Mouse (Mus musculus) thymus, postnatal 0 days (tissue): ENCODE measurements at regions not wholly inside any gene's neighbourhood (a gene's known extent, or its start where the extent isn't known, plus 50 kb on each side); places are given as distances from the start of the nearest gene placed in this dataset.

ENCODE experiments used
- DNase-seq: peaks from one replicate; pipeline ENCODE4 v3.0.0-alpha.2; 2015; ENCODE audit warnings: low spot score

DNA sequence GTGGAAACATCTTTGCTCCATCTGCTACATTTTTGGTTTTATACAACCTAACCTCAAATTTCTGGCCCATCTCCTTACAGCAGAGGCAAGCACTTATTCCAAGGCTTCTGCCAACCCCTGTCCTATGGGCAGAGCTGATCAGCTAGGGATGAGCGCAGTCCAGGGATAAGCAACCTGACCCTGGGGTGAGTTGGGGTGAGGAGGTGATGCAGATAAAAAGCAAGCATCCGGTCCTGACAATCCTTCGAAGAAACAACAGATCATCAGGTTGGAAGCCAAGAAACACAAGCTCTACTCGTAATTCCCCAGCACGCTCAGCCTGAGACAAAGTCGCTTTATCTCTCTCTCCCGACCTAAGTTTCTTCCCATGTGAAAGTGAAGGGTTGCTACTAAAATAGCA, 194.9 kb upstream of the Lyplal1 start:
- DNase-seq = no peak

DNA sequence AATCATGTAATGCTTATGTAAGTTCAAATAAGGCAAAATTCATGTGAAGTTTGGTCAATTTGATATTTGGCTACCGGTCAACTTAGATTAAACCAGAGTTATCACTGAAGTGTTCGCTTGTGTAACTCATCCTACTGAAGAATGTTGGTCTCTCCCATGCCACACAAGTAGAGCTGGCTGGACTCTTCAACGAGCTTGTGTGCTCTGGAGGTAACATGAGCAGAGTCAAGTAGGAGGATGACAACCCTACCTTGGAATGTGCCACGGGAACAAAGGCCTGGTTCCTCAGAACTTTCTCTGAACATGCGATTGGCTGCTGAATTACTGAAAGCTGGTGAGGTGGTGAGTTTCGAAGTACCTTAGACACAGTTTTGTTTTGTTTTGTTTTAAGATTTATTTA, 190.5 kb upstream of the Lyplal1 start:
- no peak for DNase-seq

GRCm38 (mm10) chr1:186297464-186297863, 180.4 kb upstream of the Lyplal1 start:
- no peak for DNase-seq

DNA sequence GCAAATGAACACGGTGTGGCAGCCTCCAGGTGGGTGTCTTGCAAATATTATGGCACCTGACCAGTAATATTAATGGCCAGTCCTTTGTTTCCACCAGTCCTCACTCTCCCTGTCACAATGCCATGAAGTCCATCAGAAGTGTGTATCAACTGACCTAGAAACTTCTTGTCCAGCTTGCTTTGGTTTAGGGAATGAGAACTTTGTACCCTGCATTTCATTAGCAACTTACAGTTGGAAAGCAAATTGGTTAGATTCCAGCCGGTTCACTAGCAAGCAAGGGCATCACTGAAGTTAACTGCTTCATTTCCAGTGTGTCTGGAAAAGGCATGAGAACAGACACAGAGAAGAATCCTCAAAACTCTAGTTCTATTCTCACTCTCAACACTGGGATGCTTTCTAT, 178.1 kb upstream of the Lyplal1 start:
- DNase-seq = no peak

DNA sequence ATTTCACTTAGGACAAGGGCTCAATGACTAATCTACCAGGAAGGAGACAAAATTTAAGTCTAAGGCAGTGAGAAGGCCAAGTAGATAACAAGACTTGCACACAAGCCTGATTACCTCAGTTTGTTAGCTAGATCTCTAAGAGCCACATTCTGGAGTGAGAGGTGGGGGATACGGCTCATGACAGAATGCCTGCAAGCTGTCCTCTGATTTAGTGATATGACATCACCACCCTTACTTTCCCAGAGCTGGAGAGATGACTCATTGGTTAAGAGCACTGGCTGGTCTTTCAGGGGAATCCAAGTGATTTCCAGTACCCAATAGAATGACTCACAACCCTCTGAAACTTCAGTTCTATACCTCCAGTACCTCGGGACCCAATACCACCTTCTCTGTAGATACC, 177.5 kb upstream of the Lyplal1 start:
- no peak for DNase-seq

DNA sequence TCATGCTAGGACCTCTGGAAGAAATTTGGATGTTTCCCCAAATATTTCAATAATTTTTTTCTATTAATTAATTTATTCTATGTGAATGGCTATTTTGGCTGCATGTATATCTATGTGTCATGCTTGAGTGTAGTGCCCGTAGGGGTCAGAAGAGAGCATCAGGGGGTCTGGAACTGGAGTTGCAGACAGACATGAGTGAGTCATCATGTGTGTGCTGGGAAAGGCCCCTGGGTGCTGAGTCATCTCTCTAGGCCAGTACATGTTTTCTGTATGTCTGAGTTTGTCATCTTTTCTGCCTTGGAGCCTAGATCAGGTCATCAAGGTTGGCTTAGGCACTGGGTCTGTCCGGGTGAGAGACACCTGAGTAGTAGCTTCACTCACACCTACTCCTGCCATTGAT, 172.0 kb upstream of the Lyplal1 start:
- DNase-seq = no peak

DNA sequence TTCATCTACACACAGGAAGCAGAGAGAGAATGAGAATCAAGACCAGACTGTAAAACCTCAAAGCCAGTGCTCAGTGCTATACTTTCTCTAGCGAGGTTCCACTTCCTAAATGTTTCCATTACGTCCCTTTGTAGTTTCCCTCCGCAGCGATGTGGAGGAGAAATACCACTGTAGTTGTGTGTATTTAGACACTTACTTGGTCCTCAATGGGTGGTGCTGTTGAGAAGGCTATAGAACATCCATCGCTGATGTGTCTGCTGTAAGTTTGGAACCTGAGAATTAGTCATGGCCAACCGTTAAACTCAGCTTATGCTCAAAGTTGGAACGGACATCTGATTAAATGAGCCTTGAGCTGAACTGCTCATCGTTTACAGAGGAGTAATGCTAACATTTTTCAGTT, 170.7 kb upstream of the Lyplal1 start:
- DNase-seq = no peak

DNA sequence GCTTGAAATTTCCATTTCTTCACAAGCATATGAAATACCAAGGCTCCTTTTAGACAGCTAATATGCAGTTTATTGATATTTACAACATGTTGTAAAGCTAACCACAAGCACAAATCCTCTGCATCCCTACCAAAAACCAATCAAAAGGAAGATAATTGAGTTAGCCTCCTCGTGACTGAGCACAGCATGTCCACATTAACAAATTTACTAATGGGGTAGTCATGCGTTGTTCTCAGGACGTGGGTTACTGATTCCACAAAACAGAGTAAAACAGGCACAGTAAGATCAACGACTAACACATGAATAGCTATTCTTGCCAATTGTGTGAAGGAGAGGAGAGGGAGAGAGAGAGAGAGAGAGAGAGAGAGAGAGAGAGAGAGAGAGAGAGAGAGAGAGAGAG, 169.3 kb upstream of the Lyplal1 start:
- DNase-seq = no peak

DNA sequence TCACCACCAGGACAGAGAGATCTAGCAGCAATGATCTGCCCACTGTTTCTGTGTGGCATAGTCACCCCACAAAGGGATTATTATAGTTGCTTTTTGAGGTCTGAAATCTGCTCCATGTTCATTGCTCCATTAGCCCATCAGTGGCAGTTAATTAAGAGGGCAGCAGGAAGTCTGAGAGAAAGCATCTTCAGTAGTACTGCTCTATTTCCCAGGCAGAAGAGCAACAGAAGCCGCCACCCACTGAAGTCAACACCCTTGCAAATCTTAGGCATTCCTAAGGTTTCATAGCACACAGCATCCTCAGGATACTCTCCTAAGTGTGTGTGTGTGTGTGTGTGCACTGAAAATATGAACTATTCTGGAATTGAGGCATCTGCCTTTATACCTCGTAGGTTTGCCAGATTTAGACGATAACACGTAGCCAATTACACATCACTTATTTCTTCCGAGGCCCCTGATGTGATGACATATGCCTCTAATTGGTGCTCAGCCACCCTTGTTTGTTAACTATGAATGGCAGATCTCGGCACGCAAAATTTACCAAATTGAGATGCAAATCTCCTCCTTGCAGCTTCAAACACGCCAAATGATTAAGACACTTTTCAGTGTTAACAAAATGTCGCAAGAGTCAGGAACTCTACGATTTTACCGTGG, 161.0 kb upstream of the Lyplal1 start:
- DNase-seq = no peak

GRCm38 (mm10) chr1:186271436-186271835, 154.3 kb upstream of the Lyplal1 start:
- no peak for DNase-seq

DNA sequence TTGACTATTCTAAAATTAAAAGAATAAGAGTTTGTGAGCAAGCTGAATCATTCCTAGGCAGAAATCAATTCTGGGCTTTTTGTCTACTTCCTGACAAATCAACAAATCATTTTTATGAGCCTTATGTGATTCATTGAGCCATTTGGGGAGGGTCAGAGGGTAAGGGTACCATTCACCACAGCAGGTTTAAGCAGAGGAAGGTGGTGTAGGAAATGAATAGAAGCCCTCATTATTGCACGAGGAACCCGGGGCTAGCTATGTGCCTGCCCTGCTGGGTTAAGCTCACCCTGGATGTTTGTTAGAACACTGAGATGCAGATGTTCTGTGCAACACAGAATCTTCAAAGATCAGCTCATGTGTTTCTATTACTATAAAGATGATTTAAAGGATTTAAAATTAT, 150.2 kb upstream of the Lyplal1 start:
- no peak for DNase-seq

DNA sequence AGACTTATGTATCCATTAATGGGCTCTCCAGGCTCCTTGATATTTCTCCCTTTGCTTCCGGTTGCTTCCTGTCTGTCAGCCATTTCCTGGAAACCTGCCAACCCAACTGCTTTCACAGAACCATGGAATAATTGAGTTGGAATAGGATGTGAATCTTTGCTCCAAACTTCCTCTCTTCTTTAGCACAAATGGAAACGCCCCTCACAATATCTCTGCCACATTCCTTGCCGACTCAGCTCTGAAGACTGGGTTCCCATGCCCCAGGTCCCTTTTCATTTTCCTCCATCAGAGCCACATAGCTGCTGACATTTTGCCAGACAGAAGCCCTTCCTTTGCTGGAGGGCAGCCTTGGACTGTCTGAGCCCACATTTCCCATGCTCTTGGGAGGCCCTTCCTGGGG, 147.5 kb upstream of the Lyplal1 start:
- no peak for DNase-seq

DNA sequence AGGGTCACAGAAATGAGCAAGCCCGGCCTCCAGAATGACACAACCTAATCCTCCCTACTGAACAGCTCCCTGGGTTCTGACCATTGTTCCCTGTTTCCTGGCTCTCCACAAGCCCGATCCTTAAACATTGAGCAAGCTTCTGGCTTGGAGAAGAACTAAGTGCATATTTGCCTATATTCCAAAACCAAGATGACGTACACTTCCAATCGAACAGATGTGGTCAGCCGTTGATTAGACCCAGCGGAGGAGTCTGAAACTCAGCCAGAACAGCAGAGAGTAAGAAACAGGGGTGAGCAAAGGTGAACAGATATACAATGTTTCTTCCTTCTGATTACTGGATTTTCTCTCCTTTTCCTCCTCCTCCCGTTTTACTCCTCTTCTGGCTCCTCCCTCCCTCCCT, 146.8 kb upstream of the Lyplal1 start:
- no peak for DNase-seq

DNA sequence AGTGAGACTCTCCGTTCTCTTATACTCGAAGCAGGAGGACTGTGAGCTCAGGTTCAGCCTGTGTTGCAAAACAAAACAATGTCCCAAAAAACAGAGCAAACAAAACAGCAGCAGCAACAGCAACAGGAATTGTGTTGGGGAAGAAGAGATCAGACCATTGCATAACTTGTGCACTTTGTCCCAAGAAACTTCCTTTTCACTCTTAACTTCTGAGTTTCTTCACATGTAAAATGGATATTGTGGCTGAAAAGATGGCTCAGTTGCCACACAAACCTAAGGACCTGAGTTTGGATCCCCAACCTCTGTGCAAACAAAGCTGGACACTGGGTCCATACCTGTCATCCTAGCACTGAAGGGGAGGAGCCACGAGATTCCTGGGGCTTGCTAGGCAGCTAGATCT, 146.1 kb upstream of the Lyplal1 start:
- no peak for DNase-seq

DNA sequence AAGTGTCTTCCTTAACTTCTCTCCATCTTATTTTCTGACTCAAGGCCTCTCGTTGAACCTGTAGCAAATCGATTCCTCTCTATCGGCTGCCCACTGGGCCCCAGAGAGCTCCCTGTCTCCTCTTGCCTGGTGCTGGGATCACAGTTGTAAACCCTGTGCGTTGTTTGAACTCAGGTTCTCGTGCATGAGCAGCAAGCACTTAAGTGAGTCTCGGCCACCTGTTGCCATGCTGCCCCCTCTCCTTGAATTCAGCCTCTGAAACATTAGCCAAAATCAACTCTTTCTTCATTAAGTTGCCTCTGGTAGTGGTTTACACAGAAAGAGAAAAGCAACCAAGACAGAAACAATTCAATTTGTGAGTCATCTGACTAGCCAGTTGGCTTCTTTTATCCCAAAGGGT, 144.9 kb upstream of the Lyplal1 start:
- no peak for DNase-seq

DNA sequence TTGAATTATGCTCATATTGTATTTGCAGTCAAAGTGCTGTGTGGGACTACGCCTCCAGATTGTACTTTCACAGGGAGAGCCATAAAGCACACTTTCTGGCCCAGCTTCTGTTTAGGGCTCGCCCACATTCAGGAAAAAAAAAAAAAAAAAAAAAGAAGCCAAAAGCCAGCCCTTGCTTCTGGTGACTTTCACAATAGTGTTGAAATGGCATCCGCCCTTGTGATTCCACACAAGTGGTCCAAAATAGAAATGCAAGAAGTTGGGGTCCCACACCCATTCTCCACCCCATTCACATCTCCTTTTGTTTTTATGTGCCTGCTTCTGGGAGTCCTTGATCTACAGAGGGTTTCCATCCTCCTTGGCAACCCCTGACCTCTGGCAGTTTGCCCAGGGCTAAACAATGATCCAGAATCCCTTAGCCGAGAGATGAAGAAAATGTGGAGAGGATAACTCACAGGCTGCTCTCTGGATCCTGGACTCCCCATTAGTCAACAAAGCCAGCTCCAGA, 144.3 kb upstream of the Lyplal1 start:
- no peak for DNase-seq

DNA sequence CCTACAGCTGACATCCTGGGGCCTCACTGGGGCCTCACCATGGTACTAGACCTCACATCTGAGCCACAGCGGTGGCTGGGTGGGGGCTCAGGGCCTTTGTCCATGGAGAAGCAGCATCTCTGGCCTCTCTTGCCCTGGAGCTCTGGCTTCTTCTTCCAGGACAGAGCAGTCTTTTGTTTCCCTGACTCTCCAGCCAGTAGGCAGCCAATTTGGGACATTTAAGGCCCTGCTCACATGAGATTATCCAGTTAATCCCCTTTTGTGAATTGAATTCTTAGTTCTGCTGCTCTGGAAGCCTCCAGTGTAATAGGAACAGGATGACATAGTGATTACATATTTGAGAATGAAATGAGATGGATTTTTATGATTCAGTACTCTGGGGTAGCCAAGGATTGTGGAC, 140.5 kb upstream of the Lyplal1 start:
- no peak for DNase-seq

DNA sequence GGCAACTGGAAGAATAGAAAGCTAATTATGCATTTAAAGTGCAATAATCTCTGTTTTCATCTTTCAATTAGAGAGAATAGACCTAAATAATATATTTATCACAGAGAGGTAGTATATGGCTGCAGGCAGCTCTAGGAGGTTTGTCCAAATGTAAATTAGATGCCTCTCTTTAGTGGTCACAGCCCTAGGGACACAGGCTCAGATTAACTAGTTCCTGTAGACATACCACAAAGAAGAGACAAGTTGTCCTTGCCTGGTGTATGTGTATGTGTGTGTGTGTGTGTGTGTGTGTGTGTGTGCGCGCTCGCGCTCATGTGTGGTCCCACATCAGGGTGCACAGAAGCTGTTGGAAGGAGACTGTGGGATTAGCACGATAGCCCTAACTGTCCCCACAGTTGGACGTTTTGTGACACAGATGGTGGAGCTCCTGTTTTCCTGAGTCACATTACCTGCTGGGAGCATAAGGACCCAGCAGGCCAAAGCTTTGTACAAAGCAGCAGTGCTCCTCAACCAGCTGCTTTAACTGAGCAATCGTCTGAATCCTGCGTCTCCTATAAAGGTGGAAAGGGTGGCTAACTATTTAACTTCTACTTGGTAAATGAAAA, 138.5 kb upstream of the Lyplal1 start:
- DNase-seq = no peak

GRCm38 (mm10) chr1:186254500-186254899, 137.4 kb upstream of the Lyplal1 start:
- DNase-seq = no peak

GRCm38 (mm10) chr1:186252551-186252950, 135.4 kb upstream of the Lyplal1 start:
- DNase-seq = no peak

DNA sequence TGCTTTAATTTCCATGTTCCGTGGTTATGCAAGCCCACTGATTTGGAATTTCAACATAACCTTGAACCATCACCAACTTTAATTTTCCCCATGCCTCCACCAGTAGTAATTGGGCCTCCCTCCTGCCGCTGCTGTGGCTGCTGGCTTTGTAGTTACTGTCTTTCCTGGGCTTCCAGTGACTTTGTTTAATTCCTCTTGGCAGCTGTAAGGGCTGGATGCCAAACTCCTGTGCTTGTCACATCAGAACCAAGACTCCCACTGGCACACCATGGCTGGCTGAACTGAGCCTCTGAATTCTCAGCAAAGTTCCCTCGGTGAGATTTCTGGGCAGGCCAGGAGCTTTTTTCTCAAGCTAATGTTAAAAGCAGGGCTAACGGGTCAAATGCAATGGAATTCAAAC, 133.2 kb upstream of the Lyplal1 start:
- no peak for DNase-seq

DNA sequence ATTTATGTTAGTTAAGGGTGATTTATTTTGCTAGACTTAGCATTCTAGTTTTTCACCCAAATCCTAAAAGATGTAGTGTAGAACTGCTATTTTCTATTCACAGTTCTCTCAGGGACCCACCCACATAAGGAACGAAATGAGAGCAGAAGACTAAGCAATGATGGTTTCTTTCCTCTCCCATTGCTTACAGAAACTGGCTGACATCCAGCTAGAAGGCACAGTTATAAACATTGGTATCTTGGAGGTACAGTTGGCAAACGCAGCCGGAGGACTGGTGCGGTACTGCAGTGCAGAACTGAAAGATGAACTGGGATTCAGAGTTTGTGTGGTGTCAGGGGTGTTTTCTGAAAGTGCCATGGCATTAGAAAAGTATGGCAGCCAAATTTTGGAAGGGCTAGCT, 132.1 kb upstream of the Lyplal1 start:
- no peak for DNase-seq

- DNase-seq = no peak
Measured at GRCm38 (mm10) chr1:186245723-186246440, 128.8 kb upstream of the Lyplal1 start.
